Mouse (Mus musculus) cerebellum, adult 2 months (tissue): Measurements from ENCODE around the gene Hs6st2.

ENCODE experiments used
- CTCF ChIP-seq: fragments of 200-500 bp; IDR thresholded peaks from 2 replicates; pipeline ENCODE4 v1.5.1; 2011; ENCODE audit warnings: low read depth, mild to moderate bottlenecking, control low read depth, low read length, moderate library complexity, borderline replicate concordance; ENCODE audit not compliant: insufficient read depth
- POLR2A ChIP-seq: fragments of 200-500 bp; IDR thresholded peaks from 2 replicates; pipeline ENCODE4 v1.6.1; 2011; ENCODE audit warnings: low read length, control low read depth, borderline replicate concordance; ENCODE audit not compliant: insufficient read depth

DNA sequence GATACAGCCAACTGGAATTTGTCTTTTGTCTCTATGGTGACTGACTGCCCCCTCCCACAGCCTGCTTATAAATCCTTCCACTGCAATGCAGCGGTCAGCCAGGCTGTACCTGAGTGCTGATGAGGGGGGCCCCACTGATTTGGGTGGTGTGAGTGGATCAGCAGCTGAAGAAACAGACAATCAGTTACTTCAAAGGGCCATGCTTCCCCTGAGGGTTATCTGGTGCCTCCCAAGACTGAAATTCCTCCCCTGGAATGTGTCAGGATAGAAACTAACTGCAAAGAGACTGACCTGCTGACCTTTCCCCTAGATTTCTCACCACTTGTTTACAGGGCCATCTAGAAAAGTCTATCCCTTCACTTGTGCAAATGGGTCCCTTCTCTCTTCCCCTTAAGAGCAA, 166.8 kb downstream of the Hs6st2 start:
- TF ChIP-seq CTCF (no peak), POLR2A (no peak)
